Mouse (Mus musculus): ENCODE data around the gene P2ry6. TPM values are rescaled to one million over a fixed set of nuclear protein-coding genes. Genes with fewer than 3 reads are reported as not detected.

P2ry6 gene
- polyA plus RNA-seq, 1 experiment from 2014 or later, result 10.9 TPM

DNA sequence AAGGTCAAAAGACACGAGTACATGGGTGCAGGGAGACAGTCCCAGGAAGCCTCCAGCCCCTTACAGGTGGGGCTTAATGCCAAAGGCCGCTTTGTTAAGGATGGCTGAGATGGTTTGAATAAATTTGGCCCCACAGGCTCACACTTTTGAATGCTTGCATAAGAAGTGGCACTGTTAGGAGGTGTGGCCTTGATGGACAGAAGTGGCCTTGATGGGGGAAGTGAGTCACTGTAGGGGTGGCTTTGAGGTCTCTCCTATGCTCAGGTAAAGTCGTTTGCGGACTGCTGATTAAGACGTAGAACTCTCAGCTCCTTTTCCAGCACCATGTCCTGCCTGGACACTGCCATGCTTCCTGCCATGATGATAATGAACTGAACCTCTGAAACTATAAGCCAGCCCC lies 76.6 kb downstream of the P2ry6 start:
- no peaks in the 10 kb centered on the region for H3K27me3 ChIP-seq (ENCODE audit: insufficient read depth, low read length)
- DNase-seq, result no peak
- H3K36me3 ChIP-seq (ENCODE audit: insufficient read depth), result peaks cover 21% of the 10 kb centered on the region
- no peak overlapping the region for H3K4me3 ChIP-seq (ENCODE audit: low read depth, low read length)
- no peak for TF ChIP-seq CTCF (IDR thresholded peaks at IDR 0.05; ENCODE audit: low read depth)
- no peaks in the 10 kb centered on the region for H3K9me3 ChIP-seq (ENCODE audit: low read depth, low read length)
- H3K4me2 ChIP-seq, result no peak overlapping the region
- ATAC-seq (ENCODE audit: insufficient read depth), result no peak
- no peak overlapping the region for H3K27ac ChIP-seq (ENCODE audit: low read depth)
- 75% methylated on average over 5 of the region's 5 CpGs for WGBS
- H3K9ac ChIP-seq, result no peak overlapping the region
- H3K4me1 ChIP-seq (ENCODE audit: insufficient read depth), result peaks cover 20% of the 10 kb centered on the region

- Histone ChIP-seq H3K36me3 (ENCODE audit: insufficient read depth) (peaks cover 24% of the 10 kb centered on the region), H3K9me3 (ENCODE audit: low read depth, low read length) (no peaks in the 10 kb centered on the region), H3K27me3 (ENCODE audit: insufficient read depth, low read length) (no peaks in the 10 kb centered on the region), H3K4me1 (ENCODE audit: insufficient read depth) (peaks cover 20% of the 10 kb centered on the region), H3K27ac (ENCODE audit: low read depth) (0 out of 2 replicates have a peak overlapping the region, but pooled peaks have one; percentile 8), H3K9ac (peak overlapping the region; percentile 66), H3K4me3 (ENCODE audit: low read depth, low read length) (peak overlapping the region; percentile 45), H3K4me2 (peak overlapping the region; percentile 89)
- WGBS, result 3% methylated on average over 12 of the region's 12 CpGs
- no peak for TF ChIP-seq CTCF (IDR thresholded peaks at IDR 0.05; ENCODE audit: low read depth)
- DNase-seq, result no peak
- peak; percentile 24; the same call in 1 of the 2 replicates for ATAC-seq (ENCODE audit: insufficient read depth)
Observed at GRCm38 (mm10) chr7:100894833-100895226, 79.6 kb downstream of the P2ry6 start.

GRCm38 (mm10) chr7:100894057-100894832 lies 80.2 kb downstream of the P2ry6 start:
- WGBS, result 5% methylated on average over 48 of the region's 53 CpGs
- DNase-seq (peak; percentile 70), ATAC-seq (ENCODE audit: insufficient read depth) (peak; percentile 35; the same call in 1 of the 2 replicates)
- no peak for TF ChIP-seq CTCF (IDR thresholded peaks at IDR 0.05; ENCODE audit: low read depth)
- Histone ChIP-seq H3K9ac (peak overlapping the region; percentile 66), H3K27ac (ENCODE audit: low read depth) (0 out of 2 replicates have a peak overlapping the region, but pooled peaks have one; percentile 8), H3K27me3 (ENCODE audit: insufficient read depth, low read length) (no peaks in the 10 kb centered on the region), H3K4me2 (peak overlapping the region; percentile 89), H3K4me3 (ENCODE audit: low read depth, low read length) (peak overlapping the region; percentile 45), H3K4me1 (ENCODE audit: insufficient read depth) (peaks cover 20% of the 10 kb centered on the region), H3K9me3 (ENCODE audit: low read depth, low read length) (no peaks in the 10 kb centered on the region), H3K36me3 (ENCODE audit: insufficient read depth) (peaks cover 29% of the 10 kb centered on the region)

GRCm38 (mm10) chr7:100893249-100894056 lies 81.0 kb downstream of the P2ry6 start:
- Histone ChIP-seq H3K4me1 (ENCODE audit: insufficient read depth) (peaks cover 20% of the 10 kb centered on the region), H3K4me2 (peak overlapping the region; percentile 89; the same call in 1 of the 2 replicates), H3K9me3 (ENCODE audit: low read depth, low read length) (no peaks in the 10 kb centered on the region), H3K36me3 (ENCODE audit: insufficient read depth) (peaks cover 37% of the 10 kb centered on the region), H3K27me3 (ENCODE audit: insufficient read depth, low read length) (no peaks in the 10 kb centered on the region), H3K4me3 (ENCODE audit: low read depth, low read length) (no peak overlapping the region; the same call in 1 of the 2 replicates), H3K27ac (ENCODE audit: low read depth) (peak overlapping the region; percentile 30; the same call in 1 of the 2 replicates), H3K9ac (peak overlapping the region; percentile 34)
- TF ChIP-seq CTCF (IDR thresholded peaks at IDR 0.05; ENCODE audit: low read depth), result no peak
- WGBS, result 44% methylated on average over 20 of the region's 20 CpGs
- DNase-seq (peak; percentile 38), ATAC-seq (ENCODE audit: insufficient read depth) (no peak)

Other genes with a start within 250 kb of the P2ry6 start
- 3.8 and 4.1 TPM in 2 replicates for gene Relt, start 111.2 kb downstream of the P2ry6 start, polyA plus RNA-seq (2014; fragmentation: Nextera tagmentation; extraction: Ambion mirVana)
- gene Arhgef17, start 42.5 kb downstream of the P2ry6 start, polyA plus RNA-seq (2014; fragmentation: Nextera tagmentation; extraction: Ambion mirVana), result 18.5 and 22.5 TPM in 2 replicates
- gene P2ry2, start 38.2 kb upstream of the P2ry6 start, polyA plus RNA-seq (2014; fragmentation: Nextera tagmentation; extraction: Ambion mirVana), result 3.4 and 3.5 TPM in 2 replicates
- gene Fchsd2, start 118.2 kb upstream of the P2ry6 start, polyA plus RNA-seq (2014; fragmentation: Nextera tagmentation; extraction: Ambion mirVana), result 23.6 and 23.8 TPM in 2 replicates